Mouse (Mus musculus) embryonic fibroblast, embryonic 13.5 days (primary cell): Measurements from ENCODE around the gene H2-M3.

Source experiments
- CTCF ChIP-seq: IDR thresholded peaks from 2 replicates; pipeline ENCODE4 v1.5.1; 2011; ENCODE audit warnings: mild to moderate bottlenecking, control low read depth, low read length, moderate library complexity, borderline replicate concordance; ENCODE audit not compliant: insufficient read depth
- POLR2A ChIP-seq: IDR thresholded peaks from 2 replicates; pipeline ENCODE4 v1.6.1; 2011; ENCODE audit warnings: low read depth, mild to moderate bottlenecking, control low read depth, low read length, moderate library complexity

GRCm38 (mm10) chr17:37310146-37310699 lies 40.2 kb downstream of the H2-M3 start:
- TF ChIP-seq POLR2A (no peak), CTCF (no peak)
